Mouse (Mus musculus) limb, embryonic 10.5 days (tissue): Measurements from ENCODE around the gene Ndufv3. TPM values are rescaled to one million over a fixed set of nuclear protein-coding genes. Genes with fewer than 3 reads are reported as not detected.

Source experiments
- DNase-seq: peaks from one replicate; pipeline ENCODE4 v3.0.0-alpha.2; 2017; ENCODE audit warnings: low spot score
- H3K27ac ChIP-seq: fragments of 300-500 bp; sonication (generic); 2 replicates; pipeline ENCODE4 v1.5.1; 2016; ENCODE audit warnings: mild to moderate bottlenecking
- H3K27me3 ChIP-seq: fragments of 300-500 bp; sonication (generic); 2 replicates; pipeline ENCODE4 v1.6.1; 2016; ENCODE audit warnings: low read depth, mild to moderate bottlenecking; ENCODE audit not compliant: poor library complexity, severe bottlenecking
- H3K36me3 ChIP-seq: fragments of 300-500 bp; sonication (generic); 2 replicates; pipeline ENCODE4 v1.6.1; 2016; ENCODE audit warnings: mild to moderate bottlenecking, moderate library complexity
- H3K4me1 ChIP-seq: fragments of 300-500 bp; sonication (generic); 2 replicates; pipeline ENCODE4 v1.6.1; 2016
- H3K4me3 ChIP-seq: fragments of 300-500 bp; sonication (generic); 2 replicates; pipeline ENCODE4 v1.5.1; 2016; ENCODE audit warnings: mild to moderate bottlenecking, moderate library complexity
- H3K9me3 ChIP-seq: fragments of 300-500 bp; sonication (generic); replicated peaks from 2 replicates; pipeline ENCODE4 v1.6.1; 2016; ENCODE audit warnings: mild to moderate bottlenecking
- WGBS: fragments of 180-500 bp; shearing (Covaris S2); methylation state at CpG from one replicate; pipeline ENCODE4 v1.1.7; 2016; 5-methylcytosine and 5-hydroxymethylcytosine counted together
- polyA plus RNA-seq: library from polyadenylated mRNA; unstranded; fragments of >200 nt; fragmentation: Nextera tagmentation; extraction: Ambion mirVana; gene quantifications from 2 replicates; pipeline ENCODE4 v1.2.1, GENCODE M21; 2016

Ndufv3 gene
- polyA plus RNA-seq, 1 experiment from 2014 or later, result 201 TPM

GRCm38 (mm10) chr17:31500416-31500815, 19.5 kb upstream of the Ndufv3 start:
- DNase-seq, result no peak
- no peaks in the 10 kb centered on the region for H3K9me3 ChIP-seq
- no peaks in the 10 kb centered on the region for H3K4me1 ChIP-seq
- no peak overlapping the region for H3K4me3 ChIP-seq
- 88% methylated on average over 8 of the region's 8 CpGs for WGBS
- H3K27ac ChIP-seq, result no peak overlapping the region
- H3K27me3 ChIP-seq, result no peaks in the 10 kb centered on the region
- H3K36me3 ChIP-seq, result peaks cover 100% of the 10 kb centered on the region

- DNase-seq, result no peak
- Histone ChIP-seq H3K4me1 (no peaks in the 10 kb centered on the region), H3K27me3 (no peaks in the 10 kb centered on the region), H3K4me3 (no peak overlapping the region), H3K36me3 (peaks cover 100% of the 10 kb centered on the region), H3K27ac (no peak overlapping the region), H3K9me3 (no peaks in the 10 kb centered on the region)
- 90% methylated on average over 3 of the region's 3 CpGs for WGBS
Observed at GRCm38 (mm10) chr17:31500908-31501307, 19.0 kb upstream of the Ndufv3 start.

GRCm38 (mm10) chr17:31502261-31502927, 17.5 kb upstream of the Ndufv3 start:
- 96% methylated on average over 12 of the region's 12 CpGs for WGBS
- no peak overlapping the region for H3K27ac ChIP-seq

GRCm38 (mm10) chr17:31503337-31503736, 16.6 kb upstream of the Ndufv3 start:
- Histone ChIP-seq H3K27ac (no peak overlapping the region), H3K4me3 (no peak overlapping the region), H3K36me3 (peaks cover 100% of the 10 kb centered on the region), H3K9me3 (no peaks in the 10 kb centered on the region), H3K27me3 (no peaks in the 10 kb centered on the region), H3K4me1 (no peaks in the 10 kb centered on the region)
- DNase-seq, result no peak
- 95% methylated on average over 12 of the region's 12 CpGs for WGBS

More at GRCm38 (mm10) chr17:31502261-31502927, 17.5 kb upstream of the Ndufv3 start:
- Histone ChIP-seq H3K27me3 (no peaks in the 10 kb centered on the region), H3K36me3 (peaks cover 100% of the 10 kb centered on the region), H3K4me3 (no peak overlapping the region), H3K4me1 (no peaks in the 10 kb centered on the region), H3K9me3 (no peaks in the 10 kb centered on the region)
- DNase-seq, result no peak

- Histone ChIP-seq H3K4me3 (no peak overlapping the region), H3K36me3 (peaks cover 100% of the 10 kb centered on the region), H3K4me1 (no peaks in the 10 kb centered on the region), H3K9me3 (no peaks in the 10 kb centered on the region), H3K27me3 (no peaks in the 10 kb centered on the region), H3K27ac (no peak overlapping the region)
- WGBS, result 88% methylated on average over 2 of the region's 2 CpGs
- no peak for DNase-seq
Observed at GRCm38 (mm10) chr17:31503936-31504335, 16.0 kb upstream of the Ndufv3 start.

- Histone ChIP-seq H3K27ac (no peak overlapping the region), H3K4me3 (no peak overlapping the region), H3K4me1 (no peaks in the 10 kb centered on the region), H3K36me3 (peaks cover 100% of the 10 kb centered on the region), H3K9me3 (no peaks in the 10 kb centered on the region), H3K27me3 (no peaks in the 10 kb centered on the region)
- DNase-seq, result no peak
- WGBS, result 89% methylated on average over 5 of the region's 5 CpGs
Observed at GRCm38 (mm10) chr17:31505013-31505412, 14.9 kb upstream of the Ndufv3 start.

- WGBS, result 88% methylated on average over 7 of the region's 7 CpGs
- DNase-seq, result no peak
- Histone ChIP-seq H3K4me3 (no peak overlapping the region), H3K27ac (no peak overlapping the region), H3K4me1 (peaks cover 4% of the 10 kb centered on the region; the same call in 1 of the 2 replicates), H3K9me3 (no peaks in the 10 kb centered on the region), H3K36me3 (peaks cover 92% of the 10 kb centered on the region), H3K27me3 (no peaks in the 10 kb centered on the region)
Observed at GRCm38 (mm10) chr17:31506282-31506681, 13.6 kb upstream of the Ndufv3 start.

GRCm38 (mm10) chr17:31510944-31511343, 9.0 kb upstream of the Ndufv3 start:
- peak overlapping the region; percentile 84 for H3K4me3 ChIP-seq
- WGBS, result 94% methylated on average over 6 of the region's 6 CpGs
- no peak overlapping the region for H3K27ac ChIP-seq

GRCm38 (mm10) chr17:31511792-31512495, 8.0 kb upstream of the Ndufv3 start:
- WGBS, result under 1% methylated on average over 56 of the region's 56 CpGs
- DNase-seq, result peak; percentile 96
- no peaks in the 10 kb centered on the region for H3K27me3 ChIP-seq
- no peaks in the 10 kb centered on the region for H3K9me3 ChIP-seq
- H3K27ac ChIP-seq, result peak overlapping the region; percentile 89
- peaks cover 16% of the 10 kb centered on the region for H3K4me1 ChIP-seq
- peak overlapping the region; percentile 84 for H3K4me3 ChIP-seq
- peaks cover 36% of the 10 kb centered on the region for H3K36me3 ChIP-seq

More at GRCm38 (mm10) chr17:31510944-31511343, 9.0 kb upstream of the Ndufv3 start:
- H3K4me1 ChIP-seq, result peaks cover 16% of the 10 kb centered on the region
- H3K27me3 ChIP-seq, result no peaks in the 10 kb centered on the region
- DNase-seq, result no peak
- no peaks in the 10 kb centered on the region for H3K9me3 ChIP-seq
- H3K36me3 ChIP-seq, result peaks cover 46% of the 10 kb centered on the region

GRCm38 (mm10) chr17:31512593-31512992, 7.3 kb upstream of the Ndufv3 start:
- no peak for DNase-seq
- Histone ChIP-seq H3K27ac (peak overlapping the region; percentile 89), H3K36me3 (peaks cover 29% of the 10 kb centered on the region), H3K9me3 (no peaks in the 10 kb centered on the region), H3K27me3 (no peaks in the 10 kb centered on the region), H3K4me1 (peaks cover 16% of the 10 kb centered on the region), H3K4me3 (peak overlapping the region; percentile 84)
- 27% methylated on average over 6 of the region's 6 CpGs for WGBS

- peaks cover 16% of the 10 kb centered on the region for H3K4me1 ChIP-seq
- no peak overlapping the region for H3K27ac ChIP-seq
- peaks cover 8% of the 10 kb centered on the region for H3K36me3 ChIP-seq
- WGBS, result 71% methylated on average over 1 of the region's 1 CpGs
- no peak overlapping the region for H3K4me3 ChIP-seq
- no peaks in the 10 kb centered on the region for H3K9me3 ChIP-seq
- DNase-seq, result no peak
- H3K27me3 ChIP-seq, result no peaks in the 10 kb centered on the region
Observed at GRCm38 (mm10) chr17:31514696-31515095, 5.2 kb upstream of the Ndufv3 start.

GRCm38 (mm10) chr17:31519344-31519945, 470 bp upstream of the Ndufv3 start:
- DNase-seq, result no peak
- peaks cover 16% of the 10 kb centered on the region for H3K4me1 ChIP-seq
- H3K27me3 ChIP-seq, result no peaks in the 10 kb centered on the region
- H3K4me3 ChIP-seq, result peak overlapping the region; percentile 85
- WGBS, result 3% methylated on average over 7 of the region's 7 CpGs
- H3K9me3 ChIP-seq, result no peaks in the 10 kb centered on the region
- peaks cover 20% of the 10 kb centered on the region for H3K36me3 ChIP-seq
- peak overlapping the region; percentile 86 for H3K27ac ChIP-seq

- Histone ChIP-seq H3K4me1 (peaks cover 16% of the 10 kb centered on the region), H3K27me3 (no peaks in the 10 kb centered on the region), H3K9me3 (no peaks in the 10 kb centered on the region), H3K27ac (no peak overlapping the region), H3K36me3 (peaks cover 34% of the 10 kb centered on the region), H3K4me3 (peak overlapping the region; percentile 85)
- 26% methylated on average over 3 of the region's 3 CpGs for WGBS
- DNase-seq, result no peak
Observed at GRCm38 (mm10) chr17:31520895-31521294, 980 bp downstream of the Ndufv3 start.
